Mouse (Mus musculus): ENCODE data around the gene Pced1b.

DNA sequence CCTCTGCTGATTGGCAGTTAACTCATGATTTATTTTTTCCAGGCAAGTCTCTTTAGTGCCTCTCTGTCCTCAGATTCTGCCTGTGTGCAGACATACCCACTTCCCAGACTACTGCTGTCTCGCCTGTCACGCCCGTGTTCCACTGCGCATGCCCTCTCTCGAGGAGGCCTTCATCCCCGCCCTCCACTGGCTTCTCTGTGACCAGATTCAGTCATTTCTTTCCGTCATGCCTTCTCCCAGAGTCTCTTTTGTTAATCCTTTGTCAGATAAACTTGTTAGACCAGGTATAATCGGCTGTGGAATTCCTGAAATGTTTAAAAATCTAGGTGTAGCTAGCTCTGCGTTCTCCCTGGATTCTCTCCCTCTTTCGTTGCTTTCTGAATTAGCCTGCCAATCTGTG, 23.5 kb upstream of the Pced1b start:
- TF ChIP-seq CTCF (IDR thresholded peaks at IDR 0.05; ENCODE audit: low read depth, low read length) = no peak
- no peak for TF ChIP-seq EP300 (IDR thresholded peaks at IDR 0.05; ENCODE audit: insufficient read depth, low read depth, low read length)
